Mouse (Mus musculus): Measurements from ENCODE around the gene Med11.
"Not testable (repeated sequence)": the region's sequence is repeated elsewhere in the genome, so short reads cannot be mapped to it uniquely, and the experiment has no call there.

Med11 gene

GRCm38 (mm10) chr11:70451797-70452498 is at the start of gene Med11:
TSS of gene Med11 (plus strand) at chr11:70451919.
- peak; percentile 97 to 99 for DNase-seq (ENCODE audit: inconsistent age in 2 of 2, low spot score in 1 of 2)

GRCm38 (mm10) chr11:70403598-70403997 is 48.1 kb upstream of the Med11 start:
- peak in 1 of 2 experiments; percentile 22 for DNase-seq (ENCODE audit: inconsistent age in 2 of 2, low spot score in 1 of 2)

- peak; percentile 89 to 97 for DNase-seq (ENCODE audit: inconsistent age in 2 of 2, low spot score in 1 of 2)
Observed at GRCm38 (mm10) chr11:70409594-70410296, 42.0 kb upstream of the Med11 start, which contains the start of gene Pelp1. TSS of gene Pelp1 (minus strand) at chr11:70410031.

- no peak for DNase-seq (ENCODE audit: inconsistent age in 2 of 2, low spot score in 1 of 2)
Observed at GRCm38 (mm10) chr11:70410297-70410643, 41.4 kb upstream of the Med11 start.

GRCm38 (mm10) chr11:70412591-70412990 is 39.1 kb upstream of the Med11 start:
- no peak for DNase-seq (ENCODE audit: inconsistent age in 2 of 2, low spot score in 1 of 2)

- DNase-seq (ENCODE audit: inconsistent age in 2 of 2, low spot score in 1 of 2) = peak; percentile 66 to 92
Observed at GRCm38 (mm10) chr11:70413961-70414360, 37.8 kb upstream of the Med11 start.

- no peak for DNase-seq (ENCODE audit: inconsistent age in 2 of 2, low spot score in 1 of 2)
Observed at GRCm38 (mm10) chr11:70418199-70418598, 33.5 kb upstream of the Med11 start.

- no peak for DNase-seq (ENCODE audit: inconsistent age in 2 of 2, low spot score in 1 of 2)
Observed at GRCm38 (mm10) chr11:70419486-70419885, 32.2 kb upstream of the Med11 start.

- DNase-seq (ENCODE audit: inconsistent age in 2 of 2, low spot score in 1 of 2) = not testable (repeated sequence)
Observed at GRCm38 (mm10) chr11:70426598-70426997, 25.1 kb upstream of the Med11 start.

- DNase-seq (ENCODE audit: inconsistent age in 2 of 2, low spot score in 1 of 2) = peak in 1 of 2 experiments; percentile 65
Observed at GRCm38 (mm10) chr11:70431574-70431973, 20.1 kb upstream of the Med11 start.

GRCm38 (mm10) chr11:70432048-70432894 is 19.4 kb upstream of the Med11 start, which contains the start of gene Arrb2:
TSS of gene Arrb2 (plus strand) at chr11:70432635.
- peak; percentile 99 for DNase-seq (ENCODE audit: inconsistent age in 2 of 2, low spot score in 1 of 2)

- no peak for DNase-seq (ENCODE audit: inconsistent age in 2 of 2, low spot score in 1 of 2)
Observed at GRCm38 (mm10) chr11:70432895-70433568, 18.7 kb upstream of the Med11 start.

- DNase-seq (ENCODE audit: inconsistent age in 2 of 2, low spot score in 1 of 2) = no peak
Observed at GRCm38 (mm10) chr11:70433569-70433943, 18.2 kb upstream of the Med11 start.

- no peak for DNase-seq (ENCODE audit: inconsistent age in 2 of 2, low spot score in 1 of 2)
Observed at GRCm38 (mm10) chr11:70433951-70434350, 17.8 kb upstream of the Med11 start.

- DNase-seq (ENCODE audit: inconsistent age in 2 of 2, low spot score in 1 of 2) = no peak
Observed at GRCm38 (mm10) chr11:70435476-70435875, 16.2 kb upstream of the Med11 start.

GRCm38 (mm10) chr11:70437426-70437825 is 14.3 kb upstream of the Med11 start:
- no peak for DNase-seq (ENCODE audit: inconsistent age in 2 of 2, low spot score in 1 of 2)

- peak in 1 of 2 experiments; percentile 62 for DNase-seq (ENCODE audit: inconsistent age in 2 of 2, low spot score in 1 of 2)
Observed at GRCm38 (mm10) chr11:70438728-70439374, 12.9 kb upstream of the Med11 start.

GRCm38 (mm10) chr11:70440637-70441036 is 11.1 kb upstream of the Med11 start:
- DNase-seq (ENCODE audit: inconsistent age in 2 of 2, low spot score in 1 of 2) = no peak

- DNase-seq (ENCODE audit: inconsistent age in 2 of 2, low spot score in 1 of 2) = peak in 1 of 2 experiments; percentile 22
Observed at GRCm38 (mm10) chr11:70441882-70442281, 9.8 kb upstream of the Med11 start.

- no peak for DNase-seq (ENCODE audit: inconsistent age in 2 of 2, low spot score in 1 of 2)
Observed at GRCm38 (mm10) chr11:70443964-70444363, 7.8 kb upstream of the Med11 start.
